Mouse (Mus musculus) stomach, postnatal 0 days (tissue): ENCODE results near the gene Cldn6.

ENCODE experiments used
- CTCF ChIP-seq: IDR thresholded peaks from 2 replicates; pipeline ENCODE4 v1.5.1; 2016; ENCODE audit warnings: antibody characterized with exemption, low read depth, mild to moderate bottlenecking, moderate library complexity
- EP300 ChIP-seq: optimal IDR thresholded peaks from 2 replicates; pipeline ENCODE3; 2016; ENCODE audit warnings: antibody characterized with exemption

- no peak for TF ChIP-seq CTCF
- TF ChIP-seq EP300: no peak
These were observed 16.8 kb downstream of the Cldn6 start for GRCm38 (mm10) chr17:23695801-23696200.
